Mouse (Mus musculus) heart, adult 2 months (tissue): ENCODE measurements at regions not wholly inside any gene's neighbourhood (a gene's known extent, or its start where the extent isn't known, plus 50 kb on each side); places are given as distances from the start of the nearest gene placed in this dataset.

Experiments used
- DNase-seq, 2 experiments: peaks; one replicate each; pipeline ENCODE4 v3.0.0; 2021
- H3K27ac ChIP-seq: fragments of 200-600 bp; 2 replicates; pipeline ENCODE4 v1.8.1; 2022
- H3K27me3 ChIP-seq: fragments of 200-500 bp; 2 replicates; pipeline ENCODE4 v1.6.1; 2012; ENCODE audit warnings: mild to moderate bottlenecking, low read length, inconsistent platforms, mixed read lengths; ENCODE audit not compliant: control insufficient read depth, insufficient read depth
- H3K36me3 ChIP-seq: fragments of 200-500 bp; 2 replicates; pipeline ENCODE4 v1.6.1; 2012; ENCODE audit warnings: low read length, inconsistent platforms; ENCODE audit not compliant: control insufficient read depth, insufficient read depth
- H3K4me1 ChIP-seq: fragments of 200-500 bp; 2 replicates; pipeline ENCODE4 v1.6.1; 2011; ENCODE audit warnings: low read length; ENCODE audit not compliant: control insufficient read depth, insufficient read depth
- H3K4me3 ChIP-seq: fragments of 200-600 bp; 2 replicates; pipeline ENCODE4 v1.8.1; 2022
- H3K79me2 ChIP-seq: fragments of 200-500 bp; replicated peaks from 2 replicates; pipeline ENCODE4 v1.6.1; 2012; ENCODE audit warnings: mild to moderate bottlenecking, inconsistent platforms, low read length, moderate library complexity, mixed read lengths; ENCODE audit not compliant: control insufficient read depth, insufficient read depth
- H3K9ac ChIP-seq: fragments of 200-500 bp; 2 replicates; pipeline ENCODE4 v1.6.1; 2012; ENCODE audit warnings: low read depth, mild to moderate bottlenecking, control low read depth, inconsistent platforms, low read length, mixed read lengths
- CTCF ChIP-seq: fragments of 200-600 bp; IDR thresholded peaks from 2 replicates; pipeline ENCODE4 v1.8.1; 2022; ENCODE audit warnings: antibody characterized with exemption, mild to moderate bottlenecking, moderate library complexity
- EP300 ChIP-seq: fragments of 200-500 bp; IDR thresholded peaks from 2 replicates; pipeline ENCODE4 v1.6.1; 2011; ENCODE audit warnings: low read depth, low read length, control low read depth; ENCODE audit not compliant: insufficient read depth
- POLR2A ChIP-seq: fragments of 200-500 bp; IDR thresholded peaks from 2 replicates; pipeline ENCODE4 v1.6.1; 2011; ENCODE audit warnings: mild to moderate bottlenecking, low read depth, low read length, control low read depth; ENCODE audit not compliant: insufficient read depth
- WGBS: fragments of 180-500 bp; shearing (Covaris S2); methylation state at CpG from one replicate; pipeline ENCODE4 v1.1.7; 2018; 5-methylcytosine and 5-hydroxymethylcytosine counted together
- intact Hi-C: fragments of 180-260 bp; cut with DNase I; formaldehyde crosslinking; loops from one replicate; pipeline ENCODE4 v1.15.1; 2025

GRCm38 (mm10) chr14:98708045-98708444 is 286.1 kb downstream of the Rpl36a-ps1 start:
- no peak overlapping the region for H3K9ac ChIP-seq
- H3K27me3 ChIP-seq, result no peaks in the 10 kb centered on the region
- H3K79me2 ChIP-seq, result no peaks in the 10 kb centered on the region
- no peak overlapping the region for H3K27ac ChIP-seq
- no peaks in the 10 kb centered on the region for H3K36me3 ChIP-seq
- TF ChIP-seq EP300, result no peak
- no peak for TF ChIP-seq CTCF
- TF ChIP-seq POLR2A, result no peak
- no peaks in the 10 kb centered on the region for H3K4me1 ChIP-seq
- WGBS, result 81% methylated on average over 2 of the region's 2 CpGs
- no peak overlapping the region for H3K4me3 ChIP-seq
- no peak for DNase-seq
- intact Hi-C loops, result no loop called here

GRCm38 (mm10) chr14:98707574-98707973 is 286.5 kb downstream of the Rpl36a-ps1 start:
- intact Hi-C loops, result no loop called here
- Histone ChIP-seq H3K79me2 (no peaks in the 10 kb centered on the region), H3K27me3 (no peaks in the 10 kb centered on the region), H3K4me1 (no peaks in the 10 kb centered on the region), H3K36me3 (no peaks in the 10 kb centered on the region), H3K27ac (no peak overlapping the region), H3K4me3 (no peak overlapping the region), H3K9ac (no peak overlapping the region)
- no peak for DNase-seq
- WGBS, result 89% methylated on average over 4 of the region's 4 CpGs
- TF ChIP-seq POLR2A (no peak), EP300 (no peak), CTCF (no peak)

GRCm38 (mm10) chr14:98703289-98703688 is 290.8 kb downstream of the Rpl36a-ps1 start:
- H3K27ac ChIP-seq, result no peak overlapping the region
- H3K4me1 ChIP-seq, result no peaks in the 10 kb centered on the region
- H3K27me3 ChIP-seq, result no peaks in the 10 kb centered on the region
- intact Hi-C loops, result no loop called here
- DNase-seq, result no peak
- WGBS, result 53% methylated on average over 6 of the region's 6 CpGs
- no peaks in the 10 kb centered on the region for H3K36me3 ChIP-seq
- H3K4me3 ChIP-seq, result no peak overlapping the region
- H3K9ac ChIP-seq, result no peak overlapping the region
- no peaks in the 10 kb centered on the region for H3K79me2 ChIP-seq
- no peak for TF ChIP-seq EP300
- no peak for TF ChIP-seq POLR2A
- no peak for TF ChIP-seq CTCF

GRCm38 (mm10) chr14:98656533-98656932 is 337.6 kb downstream of the Rpl36a-ps1 start:
- no peak for TF ChIP-seq CTCF
- no peak for TF ChIP-seq POLR2A
- TF ChIP-seq EP300, result no peak
- no peaks in the 10 kb centered on the region for H3K4me1 ChIP-seq
- DNase-seq, result no peak
- H3K4me3 ChIP-seq, result no peak overlapping the region
- no peaks in the 10 kb centered on the region for H3K27me3 ChIP-seq
- no peak overlapping the region for H3K27ac ChIP-seq
- 69% methylated on average over 4 of the region's 4 CpGs for WGBS
- no peaks in the 10 kb centered on the region for H3K36me3 ChIP-seq
- no peaks in the 10 kb centered on the region for H3K79me2 ChIP-seq
- no peak overlapping the region for H3K9ac ChIP-seq
- intact Hi-C loops, result no loop called here

- Histone ChIP-seq H3K27ac (no peak overlapping the region), H3K36me3 (no peaks in the 10 kb centered on the region), H3K4me1 (no peaks in the 10 kb centered on the region), H3K27me3 (no peaks in the 10 kb centered on the region), H3K4me3 (no peak overlapping the region), H3K79me2 (no peaks in the 10 kb centered on the region), H3K9ac (no peak overlapping the region)
- intact Hi-C loops, result no loop called here
- no peak for TF ChIP-seq EP300
- no peak for TF ChIP-seq CTCF
- TF ChIP-seq POLR2A, result no peak
- WGBS, result 78% methylated on average over 6 of the region's 6 CpGs
- DNase-seq, result no peak
Measured at GRCm38 (mm10) chr14:98654191-98654809, 339.8 kb downstream of the Rpl36a-ps1 start.

GRCm38 (mm10) chr14:98651221-98651620 is 342.9 kb downstream of the Rpl36a-ps1 start:
- no peaks in the 10 kb centered on the region for H3K4me1 ChIP-seq
- no peak for DNase-seq
- no peak overlapping the region for H3K4me3 ChIP-seq
- H3K9ac ChIP-seq, result no peak overlapping the region
- WGBS, result 86% methylated on average over 6 of the region's 6 CpGs
- H3K79me2 ChIP-seq, result no peaks in the 10 kb centered on the region
- TF ChIP-seq EP300 (no peak), POLR2A (no peak), CTCF (no peak)
- H3K27ac ChIP-seq, result no peak overlapping the region
- no peaks in the 10 kb centered on the region for H3K36me3 ChIP-seq
- intact Hi-C loops, result no loop called here
- H3K27me3 ChIP-seq, result no peaks in the 10 kb centered on the region
